Mouse (Mus musculus): ENCODE measurements around the gene Nelfb.

Gene Nelfb

DNA sequence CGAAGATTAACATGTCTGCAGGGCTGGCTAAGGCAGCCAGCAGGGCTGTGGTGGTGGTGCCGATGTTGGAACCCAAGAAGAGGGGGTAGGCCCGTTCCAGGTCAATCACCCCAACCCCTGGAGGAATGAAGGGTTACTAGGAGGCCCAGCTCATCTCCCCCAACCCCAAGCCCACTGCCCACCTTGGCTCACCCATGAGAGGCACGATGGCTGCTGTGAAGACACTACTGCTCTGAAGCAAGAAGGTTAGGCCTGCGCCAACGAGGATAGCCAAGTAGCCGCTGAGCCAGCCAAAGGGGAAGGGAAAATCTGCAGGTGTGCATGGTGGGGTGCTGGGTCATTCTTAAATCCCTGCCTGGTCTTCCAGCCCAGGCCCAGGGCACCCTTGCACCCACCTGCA, 19.3 kb upstream of the Nelfb start:
- in situ Hi-C loops (cut with MseI, MboI): no loop called here

DNA sequence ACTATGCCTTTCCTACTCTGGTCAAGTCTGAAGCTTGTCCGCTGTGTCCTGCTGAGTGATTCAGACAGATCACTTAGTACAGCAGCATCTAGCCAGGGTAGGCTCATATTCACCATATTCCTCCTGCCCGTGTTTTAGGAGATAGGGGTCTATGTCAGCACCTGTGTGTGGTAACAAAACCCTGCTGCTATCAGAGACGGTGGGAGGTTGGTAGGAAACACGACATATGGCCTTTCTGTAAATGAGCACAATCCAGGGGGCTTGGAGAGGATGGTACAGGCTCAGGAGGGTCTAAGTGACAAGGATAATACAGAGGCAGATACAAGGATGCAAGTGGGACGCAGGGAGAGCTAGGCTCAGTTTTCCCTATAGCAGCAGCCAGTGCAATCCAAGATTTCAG, 18.3 kb upstream of the Nelfb start:
- in situ Hi-C loops (cut with MseI, MboI): no loop called here

DNA sequence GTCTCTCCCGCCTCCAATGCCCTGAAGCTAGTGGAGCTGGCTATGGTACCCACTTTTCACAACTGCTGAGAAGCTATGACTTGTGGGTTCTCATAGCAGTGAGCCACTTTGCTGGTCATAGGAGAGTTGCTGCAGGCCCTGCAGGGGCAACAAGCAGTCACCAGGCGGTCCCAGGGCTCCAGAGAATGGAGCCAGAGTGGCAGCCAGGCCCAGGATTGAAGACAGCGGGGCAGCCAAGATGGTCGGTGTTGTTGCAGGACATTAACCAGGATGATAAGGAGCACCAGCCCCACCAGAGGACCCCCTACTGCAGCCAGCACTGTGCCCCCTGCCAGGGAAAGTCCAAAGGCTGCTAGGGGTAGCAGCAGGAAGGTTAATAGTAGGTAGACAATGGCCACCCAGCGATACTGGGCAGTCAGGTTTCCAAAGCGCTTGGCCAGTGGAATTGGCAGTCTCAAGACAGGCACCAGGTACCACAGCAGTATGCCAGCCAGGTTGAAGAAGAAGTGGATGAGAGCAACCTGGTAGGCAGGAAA, 17.8 kb upstream of the Nelfb start:
- in situ Hi-C loops (cut with MseI, MboI): no loop called here

DNA sequence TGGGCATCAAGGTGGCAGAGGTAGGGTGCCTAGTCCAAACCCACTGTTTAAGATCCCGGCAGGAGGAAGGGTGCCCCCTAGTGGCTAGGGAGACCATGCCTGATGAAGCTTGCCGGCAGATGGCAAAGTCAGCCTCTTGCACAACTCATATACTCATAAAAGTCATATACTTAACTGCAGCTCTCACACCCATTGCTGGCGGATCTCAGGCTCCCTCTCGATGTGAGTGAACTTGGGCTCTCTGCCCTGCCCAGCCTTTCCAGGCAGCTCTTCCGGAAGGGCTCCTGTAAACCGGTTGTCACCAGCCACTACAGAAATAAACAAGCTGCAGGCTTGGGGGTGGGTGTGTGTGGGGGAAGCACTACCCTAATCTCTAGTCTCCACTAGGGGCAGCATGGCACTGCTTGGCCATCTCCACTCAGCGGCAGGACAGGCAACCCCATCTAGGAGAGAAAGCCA, 17.2 kb upstream of the Nelfb start:
- in situ Hi-C loops (cut with MseI, MboI): no loop called here

DNA sequence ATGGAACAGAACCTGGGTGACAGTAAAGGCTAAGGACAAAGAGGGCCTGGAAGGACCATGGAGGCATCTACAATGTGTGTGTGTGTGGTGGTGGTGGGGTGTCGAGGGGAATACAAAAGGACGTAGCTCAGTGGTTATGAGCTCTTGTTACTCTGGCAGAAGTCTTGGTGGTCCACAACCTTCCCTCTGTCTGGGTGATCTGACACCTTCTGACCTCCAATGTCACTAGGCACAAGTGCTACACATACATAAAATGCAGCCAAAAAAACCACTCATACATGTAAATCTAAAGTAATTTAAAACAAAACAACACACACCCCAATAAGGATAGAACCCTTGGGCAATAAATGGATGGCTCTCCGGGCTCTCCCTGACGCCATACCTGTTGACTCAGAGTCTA, 16.1 kb upstream of the Nelfb start:
- in situ Hi-C loops (cut with MseI, MboI): no loop called here

DNA sequence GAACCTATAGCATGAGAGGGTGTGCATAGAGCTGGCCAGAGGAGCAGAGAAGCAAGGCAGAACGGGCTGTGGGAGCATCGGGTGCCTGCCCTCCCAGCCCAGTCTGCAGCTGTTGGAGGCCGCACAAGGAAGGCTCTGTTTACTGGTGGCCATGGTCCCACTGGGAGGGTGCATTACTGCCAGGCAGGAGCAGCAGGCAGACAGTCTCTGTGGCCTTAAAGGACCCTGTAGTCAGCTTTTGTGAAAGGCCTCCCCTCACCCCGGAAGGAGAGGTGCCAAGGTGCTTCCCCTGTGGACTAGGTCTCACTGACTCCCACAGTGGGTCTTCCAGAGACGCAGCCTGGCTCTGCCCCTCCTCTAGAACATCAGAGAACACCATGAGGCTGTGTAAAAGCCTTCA, 15.6 kb upstream of the Nelfb start:
- in situ Hi-C loops (cut with MseI, MboI): no loop called here

DNA sequence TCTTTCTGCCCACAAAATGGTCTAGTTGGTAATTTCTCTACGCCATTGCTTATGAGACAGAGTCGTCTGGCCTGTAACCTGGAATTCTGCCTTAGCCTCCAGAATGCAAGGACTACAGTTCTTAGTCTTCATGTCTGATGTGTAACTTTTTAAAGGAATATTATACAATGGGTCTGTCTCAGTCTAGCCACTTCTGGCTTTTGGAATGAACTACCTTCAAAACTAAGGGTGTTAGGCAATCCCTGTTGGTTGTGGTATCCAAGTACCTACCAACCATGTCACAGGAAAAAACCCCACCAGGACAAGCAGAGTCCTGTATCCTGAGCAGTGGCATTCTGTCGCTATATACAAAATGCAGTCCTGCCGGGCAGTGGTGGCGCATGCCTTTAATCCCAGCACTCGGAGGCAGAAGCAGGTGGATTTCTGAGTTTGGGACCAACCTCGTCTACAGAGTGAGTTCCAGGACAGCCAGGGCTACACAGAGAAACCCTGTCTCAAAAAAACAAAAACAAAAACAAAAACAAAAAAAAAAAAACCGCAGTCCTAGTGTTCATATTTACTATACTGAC, 14.6 kb upstream of the Nelfb start:
- in situ Hi-C loops (cut with MseI, MboI): no loop called here

DNA sequence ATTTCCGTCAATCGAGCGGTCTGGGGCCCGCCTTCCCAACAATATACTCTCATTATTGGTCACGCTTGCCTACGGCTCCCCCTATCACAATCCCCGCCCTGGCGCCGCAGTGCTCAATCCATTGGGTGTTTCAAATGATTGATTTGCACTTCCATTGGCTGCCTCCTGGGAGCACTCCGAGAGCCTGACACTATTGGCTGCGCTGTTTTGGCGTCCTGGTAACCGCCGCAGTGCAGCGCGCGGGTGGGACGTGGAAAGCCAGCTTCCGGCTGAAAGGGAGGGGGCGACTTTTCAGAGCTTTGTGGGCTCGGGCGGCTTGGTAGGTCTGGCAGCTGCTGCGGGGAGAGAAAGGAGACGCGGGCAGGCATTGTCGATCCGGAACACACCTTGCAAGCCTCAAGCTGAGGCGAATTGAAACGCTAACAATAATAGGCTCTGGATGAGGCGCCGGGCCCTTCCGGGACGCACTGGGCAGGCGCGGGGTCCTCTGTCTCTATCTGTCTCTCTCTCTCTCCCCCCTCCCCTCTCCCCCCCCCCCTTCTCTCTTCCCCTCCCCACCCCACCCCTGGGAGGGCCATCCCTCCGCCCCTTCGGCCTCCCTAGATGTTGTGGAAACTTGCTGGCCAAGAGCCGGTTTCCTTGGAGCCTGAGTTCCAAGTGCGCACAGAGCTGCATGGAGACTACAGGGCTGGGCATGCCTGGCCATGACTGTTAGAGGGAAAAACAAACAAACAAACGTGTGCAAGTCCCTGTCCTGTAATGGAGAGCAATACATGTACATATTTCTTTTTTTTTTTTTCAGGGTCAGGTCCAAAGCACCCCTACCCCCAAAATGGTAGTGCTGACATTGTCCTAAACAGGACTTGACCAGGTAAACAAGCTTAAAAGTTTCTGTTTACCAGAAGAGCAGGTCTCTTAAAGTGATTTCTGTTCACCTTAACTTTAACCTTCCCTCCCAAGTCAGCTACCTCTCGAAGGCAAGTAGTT, 13.8 kb upstream of the Nelfb start:
- in situ Hi-C loops (cut with MseI, MboI): no loop called here

DNA sequence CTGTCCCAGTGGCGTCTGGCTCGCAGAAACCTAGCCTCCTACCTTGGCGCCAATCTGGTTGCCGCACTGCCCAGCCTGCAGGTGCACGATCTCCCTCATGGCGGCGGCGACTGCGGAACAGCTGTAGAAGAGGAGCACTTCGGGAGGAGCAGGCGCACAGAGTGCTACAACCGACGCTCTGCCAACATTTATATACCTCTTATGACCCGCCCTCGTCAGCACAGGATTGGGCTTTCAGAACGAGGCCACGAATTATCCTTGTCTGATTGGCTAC, 13.1 kb upstream of the Nelfb start, which contains the start of gene Tubb4b:
TSS of gene Tubb4b (minus strand) at position 211 of the 274 bp plus-strand sequence.
- in situ Hi-C loops (cut with MseI, MboI): no loop called here

DNA sequence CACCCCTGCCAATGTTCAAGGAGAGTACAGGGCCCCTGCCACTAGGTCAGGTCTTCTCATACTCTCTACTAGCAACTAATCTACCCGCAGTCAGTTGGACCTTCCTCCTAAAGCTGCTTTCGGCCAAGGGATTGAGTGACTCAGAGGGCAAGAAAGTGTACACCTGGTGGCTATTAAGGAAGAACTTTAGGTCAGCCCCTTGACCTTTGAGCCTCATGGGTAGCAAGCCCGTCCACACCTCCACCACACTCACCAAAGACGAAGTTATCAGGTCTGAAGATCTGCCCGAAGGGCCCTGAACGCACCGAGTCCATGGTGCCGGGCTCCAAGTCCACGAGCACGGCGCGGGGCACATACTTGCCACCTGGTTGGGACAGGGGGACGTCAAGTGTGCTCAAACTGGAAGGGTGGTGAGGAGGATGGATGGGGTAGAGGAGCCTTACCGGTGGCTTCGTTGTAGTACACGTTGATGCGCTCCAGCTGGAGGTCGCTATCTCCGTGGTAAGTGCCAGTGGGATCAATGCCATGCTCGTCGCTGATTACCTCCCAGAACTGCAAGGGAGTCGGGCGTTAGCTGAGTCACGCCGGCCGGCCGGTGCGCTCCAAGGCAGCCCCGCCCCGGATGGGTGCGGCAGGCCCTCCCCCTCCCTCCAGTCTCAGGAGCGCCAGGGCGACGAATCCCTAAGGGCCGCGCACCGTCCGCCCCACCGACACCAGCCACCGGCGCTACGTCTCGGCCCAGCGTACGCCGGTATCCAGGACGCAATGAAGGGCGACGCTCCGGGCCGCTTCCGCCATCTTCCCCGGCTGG, 12.6 kb upstream of the Nelfb start:
- in situ Hi-C loops (cut with MseI, MboI): no loop called here

DNA sequence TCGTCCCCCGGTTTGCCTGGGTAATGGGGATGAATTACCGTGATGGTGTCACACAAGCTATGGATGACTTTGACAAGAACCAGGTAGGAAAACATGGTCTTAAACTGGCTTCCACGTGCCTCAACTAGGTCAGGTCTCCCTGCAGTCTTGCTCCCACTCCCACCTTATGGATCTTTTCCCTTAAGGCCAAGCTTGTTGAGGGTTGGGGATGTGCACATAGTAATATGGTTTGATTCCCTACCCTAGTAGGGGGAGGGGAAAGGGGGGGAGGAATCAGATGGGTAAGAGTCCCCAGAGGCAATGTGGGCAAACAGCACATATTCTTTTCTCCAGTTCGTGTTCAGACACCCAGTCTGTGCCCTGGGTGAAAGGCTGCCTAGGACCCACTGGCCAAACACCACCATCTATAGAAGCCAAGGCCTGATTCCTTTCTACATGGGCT, 10.1 kb upstream of the Nelfb start:
- in situ Hi-C loops (cut with MseI, MboI): no loop called here

DNA sequence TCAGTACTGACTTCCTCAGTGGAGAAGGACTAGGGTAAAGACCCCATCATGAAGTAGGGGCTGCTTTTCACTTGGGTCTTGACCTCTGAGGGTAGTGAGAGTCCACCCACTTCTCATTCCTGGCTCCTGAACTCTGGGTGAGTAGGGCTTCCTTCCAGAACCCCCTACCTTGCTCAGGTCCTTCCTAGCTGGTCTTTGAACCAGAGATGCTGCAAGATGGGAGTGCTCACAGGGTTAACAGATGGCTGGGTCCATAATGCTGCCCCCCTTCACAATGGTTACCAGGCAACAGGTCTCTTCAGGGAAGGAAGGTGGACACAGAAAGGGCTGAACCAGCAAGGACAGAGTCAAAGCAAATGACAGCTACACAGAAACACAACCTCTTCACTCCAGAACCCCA, 7.2 kb upstream of the Nelfb start, which contains the start of gene Fam166a:
TSS of gene Fam166a (plus strand) at position 301 of the 400 bp plus-strand sequence.
- in situ Hi-C loops (cut with MseI, MboI): no loop called here

DNA sequence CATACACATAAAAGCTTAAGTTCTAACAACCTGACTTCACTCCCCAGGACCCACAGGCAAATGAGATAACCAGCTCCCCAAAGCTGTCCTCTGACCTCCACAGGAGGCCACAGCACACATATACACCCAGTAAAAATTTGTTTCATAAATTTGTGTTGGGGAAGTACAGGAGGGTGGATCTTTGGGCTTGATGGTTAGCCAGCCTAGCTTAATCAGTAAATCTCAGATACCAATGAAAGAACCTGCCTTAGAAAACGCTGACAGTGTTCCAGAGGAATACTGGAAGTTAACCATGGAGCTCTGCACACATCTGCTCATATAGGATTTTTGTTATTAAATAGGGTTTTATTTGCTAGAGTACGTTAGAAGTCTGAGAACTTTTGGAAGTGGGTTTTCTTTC, 6.4 kb upstream of the Nelfb start:
- in situ Hi-C loops (cut with MseI, MboI): no loop called here

DNA sequence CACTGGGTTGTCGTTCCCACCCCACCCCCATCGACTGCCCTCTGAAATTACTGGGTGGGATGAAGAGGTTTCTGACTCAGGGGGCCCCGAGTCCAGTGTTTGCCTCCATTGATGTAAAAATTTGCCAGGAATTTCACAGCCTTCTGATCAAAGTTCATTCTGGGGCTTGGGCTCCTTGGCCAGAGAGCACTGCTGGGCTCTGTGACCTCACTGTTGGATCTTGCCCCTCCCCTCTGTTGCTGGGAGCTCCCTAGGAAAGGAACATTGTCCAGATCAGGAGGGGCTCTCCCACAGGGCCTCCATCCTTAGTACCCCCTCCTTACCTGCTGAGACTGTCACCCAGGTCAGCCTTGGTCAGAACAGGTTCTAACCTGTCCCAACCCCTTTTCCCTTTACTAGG, 3.2 kb upstream of the Nelfb start, which contains the start of gene Stpg3:
TSS of gene Stpg3 (minus strand) at position 194 of the 400 bp plus-strand sequence.
- in situ Hi-C loops (cut with MseI, MboI): no loop called here

DNA sequence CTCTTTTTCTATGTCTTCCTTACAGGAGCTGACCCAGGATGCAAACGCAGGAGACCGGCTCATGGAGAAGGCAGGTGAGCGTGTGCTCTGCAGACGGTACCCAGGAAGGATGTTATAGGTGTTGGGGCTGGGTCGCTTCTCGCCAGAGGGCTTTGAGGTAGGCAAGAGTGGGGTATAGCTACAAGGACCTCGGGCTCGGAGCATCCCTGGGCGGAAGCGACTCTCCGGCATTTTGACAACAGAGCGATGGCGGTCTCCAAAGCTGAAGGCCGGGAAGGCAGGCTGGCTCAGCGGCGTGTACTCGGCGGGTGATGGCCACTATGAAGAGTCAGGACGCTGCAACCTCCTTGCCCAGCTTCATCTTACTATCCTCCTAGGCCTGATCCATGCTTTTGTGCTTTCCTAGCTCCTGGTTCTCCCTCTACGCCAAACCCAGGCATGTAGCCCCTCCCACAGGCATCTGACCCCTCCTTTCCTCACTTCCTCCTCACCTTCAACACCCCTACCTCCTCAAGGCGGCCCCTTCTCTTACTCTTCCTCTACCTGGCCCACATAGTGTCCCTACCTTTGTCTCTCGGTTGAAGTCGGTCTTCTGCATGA, 2.1 kb upstream of the Nelfb start:
- in situ Hi-C loops (cut with MseI, MboI): no loop called here

DNA sequence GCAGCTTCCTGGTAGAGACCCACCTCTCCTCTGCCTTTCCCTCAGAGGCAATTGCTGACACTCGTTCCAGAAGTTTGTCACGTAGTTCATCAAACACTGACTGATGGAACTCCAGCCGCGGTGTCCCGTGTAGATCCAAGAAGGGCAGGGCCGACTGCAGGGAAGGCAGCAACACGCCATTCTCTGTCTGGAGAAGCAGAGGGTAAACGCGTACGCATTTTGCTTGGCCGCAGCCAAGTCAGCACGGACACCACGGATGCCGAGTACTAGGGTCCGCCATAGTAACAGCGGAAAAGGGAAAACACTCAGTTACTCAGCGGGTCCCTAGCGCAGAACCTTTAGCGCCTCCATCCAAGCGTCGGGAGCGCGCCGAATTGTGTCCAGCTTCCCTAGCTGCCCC, 603 bp downstream of the Nelfb start:
- in situ Hi-C loops (cut with MseI, MboI): no loop called here

DNA sequence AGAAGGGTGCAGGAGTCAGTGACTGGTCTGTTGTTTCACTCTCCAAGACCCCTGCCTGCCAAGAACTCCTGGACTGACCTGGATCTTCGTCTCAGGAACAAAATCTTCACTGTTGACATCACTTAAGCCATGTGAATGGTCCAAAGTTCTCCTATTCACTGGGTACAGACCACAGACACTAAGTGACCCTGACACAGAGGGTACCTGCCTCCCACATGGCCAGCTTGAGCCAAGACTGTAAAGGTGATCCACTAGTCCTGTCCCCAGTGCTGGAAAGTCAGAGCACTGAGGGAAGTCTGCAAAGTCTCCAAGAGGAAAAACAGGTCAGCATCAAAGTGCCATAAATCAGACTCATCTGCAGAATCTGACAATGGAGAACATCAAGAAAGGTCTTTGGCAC, 3.7 kb downstream of the Nelfb start:
- in situ Hi-C loops (cut with MseI, MboI): no loop called here

DNA sequence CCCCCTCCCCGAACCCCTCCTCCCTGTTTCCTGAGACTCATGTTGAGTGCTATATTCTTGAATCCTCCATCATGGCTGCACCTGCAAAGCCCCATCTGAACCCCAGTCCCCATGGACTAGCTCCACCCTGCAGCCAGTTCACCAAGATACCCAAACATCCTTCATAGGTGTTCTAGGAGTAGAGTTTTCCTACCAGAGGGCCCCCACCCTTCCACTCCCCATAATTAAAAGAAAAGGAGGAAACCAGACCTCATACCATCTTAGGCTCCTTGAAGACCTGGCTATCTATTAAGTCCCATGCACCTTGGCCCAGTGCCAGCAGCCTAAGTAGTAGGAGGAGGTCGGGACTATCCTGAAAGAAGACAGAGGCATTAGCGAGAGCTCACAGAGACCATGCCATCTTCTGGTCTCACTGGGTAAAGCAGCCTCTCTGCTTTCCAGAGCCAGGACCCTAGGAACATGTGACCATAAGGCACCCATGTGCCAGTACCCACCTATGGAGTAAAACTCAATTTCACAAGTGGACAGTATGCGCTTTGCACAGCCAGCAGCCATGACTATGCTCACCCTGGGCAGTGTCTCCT, 7.6 kb downstream of the Nelfb start:
- in situ Hi-C loops (cut with MseI, MboI): no loop called here

DNA sequence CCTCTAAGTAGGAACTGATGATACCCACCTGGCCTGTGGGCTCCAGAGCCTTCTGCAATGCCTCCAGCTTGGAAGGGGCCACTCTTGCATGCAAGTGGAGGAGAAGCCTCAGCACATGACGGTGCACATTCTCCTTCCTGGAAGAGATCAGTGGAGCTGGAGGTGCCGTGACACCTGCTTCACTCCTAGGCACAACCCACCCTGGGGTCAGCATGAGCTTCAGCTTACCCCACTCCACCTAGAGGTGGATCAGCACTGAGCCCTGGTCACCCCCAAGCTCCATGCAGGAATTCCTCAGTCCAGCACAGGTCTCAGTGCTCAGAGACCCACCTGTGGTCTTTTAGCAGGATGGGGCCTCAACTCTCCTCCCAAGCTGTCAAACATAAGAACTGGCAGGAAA, 10.7 kb downstream of the Nelfb start:
- in situ Hi-C loops (cut with MseI, MboI): no loop called here

DNA sequence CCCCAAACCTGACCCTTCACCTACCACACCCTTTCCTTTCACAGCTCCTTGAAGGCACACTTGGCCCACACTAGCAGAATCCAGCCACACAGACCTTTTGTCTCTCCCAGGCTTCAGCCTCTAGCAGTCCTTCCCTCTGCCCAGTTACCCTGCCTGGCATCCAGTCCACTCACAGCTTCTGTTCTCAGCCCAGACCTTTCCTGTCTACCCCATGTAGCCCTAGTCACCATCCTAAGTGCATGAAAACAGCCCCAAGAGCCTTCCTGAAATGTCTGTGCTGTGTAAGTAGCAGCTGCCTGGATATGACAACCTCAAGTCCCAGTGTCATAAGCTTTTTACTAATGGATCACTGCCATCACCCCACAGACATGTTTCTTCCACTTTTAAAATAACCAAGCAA, 13.3 kb downstream of the Nelfb start:
- in situ Hi-C loops (cut with MseI, MboI): no loop called here

DNA sequence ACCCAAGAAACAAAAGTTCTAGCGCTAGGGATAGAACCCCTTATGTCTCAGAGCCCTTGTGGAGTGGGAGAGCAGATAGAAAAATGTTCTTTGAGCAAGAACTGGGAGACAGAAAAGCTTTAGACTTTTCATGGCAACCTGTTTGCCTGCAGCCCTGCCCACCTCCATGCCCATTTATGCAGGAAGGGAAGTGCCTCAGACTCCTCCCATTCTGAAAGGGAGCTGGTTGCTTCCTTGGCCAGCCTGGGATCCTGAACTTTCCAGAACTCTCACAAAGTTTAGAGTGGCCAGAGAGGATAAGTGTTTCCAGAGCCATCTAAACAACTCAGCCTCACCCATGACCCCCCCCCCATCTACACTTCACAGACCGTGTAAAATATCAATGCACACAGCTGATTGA, 14.1 kb downstream of the Nelfb start:
- in situ Hi-C loops (cut with MseI, MboI): no loop called here

All from mouse trophoblast stem cell (cell line).